Mouse (Mus musculus): ENCODE results near the gene Dpm1. TPM values are rescaled to one million over a fixed set of nuclear protein-coding genes. Genes with fewer than 3 reads are reported as not detected.

Dpm1 gene
- polyA plus RNA-seq, 1 experiment: 686 TPM

GRCm38 (mm10) chr2:168233286-168233685, 2.9 kb upstream of the Dpm1 start:
- Histone ChIP-seq H3K4me3 (ENCODE audit: insufficient read depth, low read depth, low read length) (no peak overlapping the region), H3K4me1 (ENCODE audit: control insufficient read depth, insufficient read depth, low read length) (peaks cover 16% of the 10 kb centered on the region), H3K27ac (ENCODE audit: insufficient read depth, low read depth, low read length) (no peak overlapping the region)
- 90% methylated on average over 5 of the region's 5 CpGs for WGBS
- no peak for TF ChIP-seq POLR2A (IDR thresholded peaks at IDR 0.05; ENCODE audit: insufficient read depth, low read depth, low read length)
- no peak for TF ChIP-seq CTCF (IDR thresholded peaks at IDR 0.05; ENCODE audit: insufficient read depth, low read depth, low read length)

- H3K4me1 ChIP-seq (ENCODE audit: control insufficient read depth, insufficient read depth, low read length): peaks cover 16% of the 10 kb centered on the region
- TF ChIP-seq POLR2A (IDR thresholded peaks at IDR 0.05; ENCODE audit: insufficient read depth, low read depth, low read length): no peak
- no peak for TF ChIP-seq CTCF (IDR thresholded peaks at IDR 0.05; ENCODE audit: insufficient read depth, low read depth, low read length)
- 67% methylated on average over 33 of the region's 33 CpGs for WGBS
- no peak overlapping the region for H3K27ac ChIP-seq (ENCODE audit: insufficient read depth, low read depth, low read length)
- peak overlapping the region; percentile 65 for H3K4me3 ChIP-seq (ENCODE audit: insufficient read depth, low read depth, low read length)
Observed at GRCm38 (mm10) chr2:168231471-168231829, 1.1 kb upstream of the Dpm1 start.

GRCm38 (mm10) chr2:168230773-168231470, 531 bp upstream of the Dpm1 start:
- Histone ChIP-seq H3K4me1 (ENCODE audit: control insufficient read depth, insufficient read depth, low read length) (peaks cover 16% of the 10 kb centered on the region), H3K4me3 (ENCODE audit: insufficient read depth, low read depth, low read length) (peak overlapping the region; percentile 65), H3K27ac (ENCODE audit: insufficient read depth, low read depth, low read length) (peak overlapping the region; percentile 98; the same call in 1 of the 2 replicates)
- 2% methylated on average over 105 of the region's 105 CpGs for WGBS
- no peak for TF ChIP-seq POLR2A (IDR thresholded peaks at IDR 0.05; ENCODE audit: insufficient read depth, low read depth, low read length)
- no peak for TF ChIP-seq CTCF (IDR thresholded peaks at IDR 0.05; ENCODE audit: insufficient read depth, low read depth, low read length)

- Histone ChIP-seq H3K27ac (ENCODE audit: insufficient read depth, low read depth, low read length) (peak overlapping the region; percentile 98; the same call in 1 of the 2 replicates), H3K4me3 (ENCODE audit: insufficient read depth, low read depth, low read length) (peak overlapping the region; percentile 65), H3K4me1 (ENCODE audit: control insufficient read depth, insufficient read depth, low read length) (peaks cover 16% of the 10 kb centered on the region)
- TF ChIP-seq CTCF (IDR thresholded peaks at IDR 0.05; ENCODE audit: insufficient read depth, low read depth, low read length): no peak
- no peak for TF ChIP-seq POLR2A (IDR thresholded peaks at IDR 0.05; ENCODE audit: insufficient read depth, low read depth, low read length)
- WGBS: 16% methylated on average over 41 of the region's 41 CpGs
Observed at GRCm38 (mm10) chr2:168229116-168230025, 1.0 kb downstream of the Dpm1 start.

GRCm38 (mm10) chr2:168223326-168223725, 7.1 kb downstream of the Dpm1 start:
- no peak for TF ChIP-seq CTCF (IDR thresholded peaks at IDR 0.05; ENCODE audit: insufficient read depth, low read depth, low read length)
- no peak for TF ChIP-seq POLR2A (IDR thresholded peaks at IDR 0.05; ENCODE audit: insufficient read depth, low read depth, low read length)
- 79% methylated on average over 6 of the region's 6 CpGs for WGBS
- no peak overlapping the region for H3K4me3 ChIP-seq (ENCODE audit: insufficient read depth, low read depth, low read length)
- no peak overlapping the region for H3K27ac ChIP-seq (ENCODE audit: insufficient read depth, low read depth, low read length)
- H3K4me1 ChIP-seq (ENCODE audit: control insufficient read depth, insufficient read depth, low read length): no peaks in the 10 kb centered on the region

- TF ChIP-seq POLR2A (IDR thresholded peaks at IDR 0.05; ENCODE audit: insufficient read depth, low read depth, low read length) (no peak), CTCF (IDR thresholded peaks at IDR 0.05; ENCODE audit: insufficient read depth, low read depth, low read length) (no peak)
- Histone ChIP-seq H3K4me1 (ENCODE audit: control insufficient read depth, insufficient read depth, low read length) (no peaks in the 10 kb centered on the region), H3K27ac (ENCODE audit: insufficient read depth, low read depth, low read length) (no peak overlapping the region), H3K4me3 (ENCODE audit: insufficient read depth, low read depth, low read length) (no peak overlapping the region)
- 51% methylated on average over 5 of the region's 5 CpGs for WGBS
Observed at GRCm38 (mm10) chr2:168213788-168214397, 16.5 kb downstream of the Dpm1 start.

GRCm38 (mm10) chr2:168207883-168208282, 22.5 kb downstream of the Dpm1 start:
- Histone ChIP-seq H3K4me1 (ENCODE audit: control insufficient read depth, insufficient read depth, low read length) (peaks cover 8% of the 10 kb centered on the region), H3K27ac (ENCODE audit: insufficient read depth, low read depth, low read length) (peak overlapping the region; percentile 99), H3K4me3 (ENCODE audit: insufficient read depth, low read depth, low read length) (no peak overlapping the region)
- WGBS: 92% methylated on average over 3 of the region's 3 CpGs
- TF ChIP-seq CTCF (IDR thresholded peaks at IDR 0.05; ENCODE audit: insufficient read depth, low read depth, low read length) (no peak), POLR2A (IDR thresholded peaks at IDR 0.05; ENCODE audit: insufficient read depth, low read depth, low read length) (no peak)

GRCm38 (mm10) chr2:168206725-168207644, 23.4 kb downstream of the Dpm1 start, which contains the start of gene Adnp:
TSS of gene Adnp (minus strand) at chr2:168207112.
- Histone ChIP-seq H3K4me1 (ENCODE audit: control insufficient read depth, insufficient read depth, low read length) (peaks cover 8% of the 10 kb centered on the region), H3K27ac (ENCODE audit: insufficient read depth, low read depth, low read length) (peak within 1 kb of the TSS; percentile 99), H3K4me3 (ENCODE audit: insufficient read depth, low read depth, low read length) (peak within 1 kb of the TSS; percentile 92)
- peak; percentile 66 for TF ChIP-seq CTCF (IDR thresholded peaks at IDR 0.05; ENCODE audit: insufficient read depth, low read depth, low read length)
- TF ChIP-seq POLR2A (IDR thresholded peaks at IDR 0.05; ENCODE audit: insufficient read depth, low read depth, low read length): peak; percentile 44; the same call in 1 of the 2 replicates
- 2% methylated on average over 82 of the region's 89 CpGs for WGBS
